Mouse (Mus musculus) C2C12 (cell line): ENCODE measurements around the gene Emilin3.

Experiments used
- CEBPB ChIP-seq: IDR thresholded peaks from one replicate; pipeline ENCODE4 v1.6.1; 2011; ENCODE audit warnings: low read depth, mild to moderate bottlenecking, control low read depth, moderate library complexity
- CTCF ChIP-seq: IDR thresholded peaks from one replicate; pipeline ENCODE4 v1.5.1; 2011; ENCODE audit not compliant: control insufficient read depth, insufficient read depth, insufficient read length
- MAX ChIP-seq: IDR thresholded peaks from one replicate; pipeline ENCODE4 v1.6.1; 2011; ENCODE audit warnings: mild to moderate bottlenecking, control low read depth
- MYOG ChIP-seq: IDR thresholded peaks from one replicate; pipeline ENCODE4 v1.6.1; 2011; ENCODE audit not compliant: control insufficient read depth, insufficient read length; ENCODE audit errors: extremely low read depth
- USF1 ChIP-seq: IDR thresholded peaks from one replicate; pipeline ENCODE4 v1.6.1; 2011; ENCODE audit warnings: low read depth, mild to moderate bottlenecking, control low read depth, moderate library complexity

GRCm38 (mm10) chr2:160910633-160911032 is 1.5 kb downstream of the Emilin3 start:
- TF ChIP-seq CTCF, result no peak
- no peak for TF ChIP-seq CEBPB
- no peak for TF ChIP-seq USF1
- TF ChIP-seq MAX, result no peak
- no peak for TF ChIP-seq MYOG
